Mouse (Mus musculus) inflammation-experienced regulatory T-cells, adult 6 months (primary cell): ENCODE data around the gene Nemf. TPM values are rescaled to one million over a fixed set of nuclear protein-coding genes. Genes with fewer than 3 reads are reported as not detected.
A peak's percentile ranks its signal among the peaks of the same experiment; 100 is the strongest.
"Not testable (repeated sequence)": the region's sequence is repeated elsewhere in the genome, so short reads cannot be mapped to it uniquely, and the experiment has no call there.

ENCODE experiments used
- ATAC-seq: one replicate; pipeline ENCODE4 v1.8.0; 2017
- polyA plus RNA-seq, 3 experiments: library from polyadenylated mRNA; unstranded; fragments of 100-300 nt; shearing (Covaris generic); gene quantifications; one replicate each; pipeline ENCODE4 v1.2.1; 2017

Gene Nemf
- 100 to 1,000 TPM; 135 to 198 (median 180) TPM for polyA plus RNA-seq

- peak; percentile 35 for ATAC-seq
Observed at GRCm38 (mm10) chr12:69356546-69357299, at the start of gene Nemf. Gene Nemf, minus strand, starts transcription at chr12:69357165.

GRCm38 (mm10) chr12:69402594-69403167, 45.7 kb upstream of the Nemf start:
- peak; percentile 33 for ATAC-seq

- ATAC-seq: no peak
Observed at GRCm38 (mm10) chr12:69402100-69402499, 45.1 kb upstream of the Nemf start.

GRCm38 (mm10) chr12:69400871-69401286, 43.9 kb upstream of the Nemf start:
- ATAC-seq: peak; percentile 61

- ATAC-seq: peak; percentile 48
Observed at GRCm38 (mm10) chr12:69400367-69400766, 43.4 kb upstream of the Nemf start.

GRCm38 (mm10) chr12:69394456-69394855, 37.5 kb upstream of the Nemf start:
- no peak for ATAC-seq

GRCm38 (mm10) chr12:69393076-69393475, 36.1 kb upstream of the Nemf start:
- ATAC-seq: peak; percentile 56

GRCm38 (mm10) chr12:69390000-69390698, 33.2 kb upstream of the Nemf start:
- no peak for ATAC-seq

- no peak for ATAC-seq
Observed at GRCm38 (mm10) chr12:69389273-69389938, 32.4 kb upstream of the Nemf start.

- ATAC-seq: no peak
Observed at GRCm38 (mm10) chr12:69388321-69388869, 31.4 kb upstream of the Nemf start.

GRCm38 (mm10) chr12:69386281-69386732, 29.3 kb upstream of the Nemf start:
- ATAC-seq: peak; percentile 4

GRCm38 (mm10) chr12:69385542-69386280, 28.7 kb upstream of the Nemf start:
- ATAC-seq: peak; percentile 96

- ATAC-seq: no peak
Observed at GRCm38 (mm10) chr12:69384606-69385005, 27.6 kb upstream of the Nemf start.

GRCm38 (mm10) chr12:69382880-69383279, 25.9 kb upstream of the Nemf start:
- ATAC-seq: no peak

GRCm38 (mm10) chr12:69378558-69379454, 21.8 kb upstream of the Nemf start:
- peak; percentile 41 for ATAC-seq

GRCm38 (mm10) chr12:69377636-69378035, 20.7 kb upstream of the Nemf start:
- ATAC-seq: not testable (repeated sequence)

GRCm38 (mm10) chr12:69377188-69377587, 20.2 kb upstream of the Nemf start:
- no peak for ATAC-seq

GRCm38 (mm10) chr12:69376132-69376531, 19.2 kb upstream of the Nemf start:
- ATAC-seq: no peak

- ATAC-seq: no peak
Observed at GRCm38 (mm10) chr12:69373850-69374766, 17.1 kb upstream of the Nemf start.
